Mouse (Mus musculus) urinary bladder, adult 18-20 months (tissue): Measurements from ENCODE around the gene H2-T3.
"Not testable (repeated sequence)": the region's sequence is repeated elsewhere in the genome, so short reads cannot be mapped to it uniquely, and the experiment has no call there.

ENCODE experiments used
- DNase-seq, 2 experiments: peaks; one replicate each; pipeline ENCODE4 v3.0.0; 2022; ENCODE audit warnings: low spot score in 2 of 2, mixed read lengths in 2 of 2

The H2-T3 gene

DNA sequence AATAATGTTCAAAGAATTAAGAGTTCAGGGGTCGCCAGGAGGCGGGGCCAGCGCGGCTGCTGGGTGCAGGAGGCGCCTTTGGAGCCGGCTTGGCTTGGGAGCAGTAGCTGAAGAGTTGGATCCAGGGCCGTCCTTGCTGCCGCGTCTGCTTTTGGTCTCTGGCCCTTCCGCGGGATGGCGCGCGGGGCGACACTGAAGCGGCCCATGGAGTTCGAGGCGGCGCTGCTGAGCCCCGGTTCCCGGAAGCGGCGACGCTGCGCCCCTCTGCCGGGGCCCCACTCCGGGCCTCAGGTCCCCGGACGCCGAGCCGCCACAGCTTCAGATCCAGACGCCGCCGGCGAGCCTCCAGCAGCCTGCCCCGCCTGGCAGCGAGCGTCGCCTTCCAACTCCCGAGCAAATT, 11.1 kb downstream of the H2-T3 start:
- not testable (repeated sequence) for DNase-seq

DNA sequence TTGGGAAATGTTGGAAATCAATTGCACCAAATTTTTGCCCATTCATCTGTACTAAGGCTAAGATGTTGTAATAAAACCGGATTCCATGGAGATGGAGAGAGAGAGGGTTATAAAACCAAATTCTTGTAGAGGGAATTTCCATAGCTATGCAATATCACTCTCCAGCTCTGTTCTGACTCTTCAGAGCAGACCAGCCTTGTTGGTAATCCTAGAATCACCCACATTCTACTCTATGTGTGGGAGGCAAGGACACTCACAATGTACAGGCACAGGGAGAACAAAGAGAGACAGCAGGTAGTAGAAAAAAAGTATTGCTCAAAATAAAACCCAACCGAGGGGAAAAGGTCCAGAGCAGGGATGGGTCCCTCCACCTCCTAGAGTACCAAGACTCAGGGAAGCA, 14.0 kb downstream of the H2-T3 start:
- not testable (repeated sequence) for DNase-seq

DNA sequence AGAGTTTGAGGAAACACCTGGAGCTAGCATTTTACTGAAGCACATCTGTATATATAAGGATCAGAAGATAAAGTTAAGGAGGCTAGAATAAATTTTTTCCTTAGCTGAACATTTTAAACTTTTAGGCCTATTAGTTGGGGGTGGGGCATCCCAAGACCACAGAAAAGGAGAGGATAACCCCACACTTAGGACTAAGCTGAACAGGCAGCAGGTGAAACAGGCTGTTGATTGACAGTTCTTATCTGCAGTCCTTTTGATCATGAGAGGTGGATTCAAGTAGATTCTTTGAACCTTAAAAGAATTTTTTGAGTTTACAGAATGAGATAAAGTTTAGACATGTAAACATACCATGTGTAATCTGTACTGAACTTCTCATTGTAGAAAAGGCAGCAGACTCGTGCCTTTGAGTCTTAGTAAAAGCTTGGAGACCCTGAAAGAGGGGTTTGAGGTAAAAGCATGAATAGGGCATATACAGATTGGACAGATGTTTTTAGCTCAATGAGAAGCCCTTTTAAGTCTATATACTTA, 19.7 kb downstream of the H2-T3 start:
- no peak for DNase-seq

DNA sequence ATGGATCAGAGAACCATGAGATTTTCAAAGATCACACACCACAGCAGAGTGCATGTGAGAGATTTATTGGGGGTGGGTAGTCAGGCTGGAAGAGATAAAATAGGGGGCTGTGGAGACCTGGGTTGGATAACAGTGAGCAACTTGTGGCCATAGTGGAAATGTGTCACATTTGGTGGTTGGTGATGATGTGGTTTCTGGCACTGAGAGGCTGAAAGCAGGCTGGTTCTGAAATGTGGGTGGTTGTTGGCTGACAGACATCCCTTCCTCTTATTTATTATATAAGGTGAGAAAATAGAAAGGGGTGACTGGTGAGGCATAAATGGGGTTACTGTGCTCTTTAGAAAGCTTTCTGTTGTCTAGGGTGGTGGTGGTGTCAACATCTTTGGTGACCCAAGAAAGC, 20.3 kb downstream of the H2-T3 start:
- DNase-seq = no peak

DNA sequence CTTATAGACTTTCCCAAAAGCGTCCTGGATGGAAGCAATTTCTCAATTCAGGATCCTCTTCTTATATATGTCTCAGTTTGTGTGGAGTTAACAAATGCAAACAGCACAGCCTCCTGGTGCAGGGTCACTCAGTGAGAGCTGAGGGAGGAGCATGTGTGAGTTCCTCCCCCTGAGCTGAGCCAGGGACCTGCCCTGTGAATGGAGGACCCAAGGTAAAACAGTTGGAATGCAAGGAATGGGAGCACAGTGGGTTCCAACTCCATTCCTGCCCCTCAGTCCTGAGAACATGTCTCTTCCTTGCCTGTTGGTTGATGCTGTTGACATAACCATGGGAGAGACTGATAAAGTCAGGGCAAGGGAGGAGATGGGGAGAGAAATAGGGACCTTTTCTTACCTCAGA, 21.0 kb downstream of the H2-T3 start:
- not testable (repeated sequence) for DNase-seq

DNA sequence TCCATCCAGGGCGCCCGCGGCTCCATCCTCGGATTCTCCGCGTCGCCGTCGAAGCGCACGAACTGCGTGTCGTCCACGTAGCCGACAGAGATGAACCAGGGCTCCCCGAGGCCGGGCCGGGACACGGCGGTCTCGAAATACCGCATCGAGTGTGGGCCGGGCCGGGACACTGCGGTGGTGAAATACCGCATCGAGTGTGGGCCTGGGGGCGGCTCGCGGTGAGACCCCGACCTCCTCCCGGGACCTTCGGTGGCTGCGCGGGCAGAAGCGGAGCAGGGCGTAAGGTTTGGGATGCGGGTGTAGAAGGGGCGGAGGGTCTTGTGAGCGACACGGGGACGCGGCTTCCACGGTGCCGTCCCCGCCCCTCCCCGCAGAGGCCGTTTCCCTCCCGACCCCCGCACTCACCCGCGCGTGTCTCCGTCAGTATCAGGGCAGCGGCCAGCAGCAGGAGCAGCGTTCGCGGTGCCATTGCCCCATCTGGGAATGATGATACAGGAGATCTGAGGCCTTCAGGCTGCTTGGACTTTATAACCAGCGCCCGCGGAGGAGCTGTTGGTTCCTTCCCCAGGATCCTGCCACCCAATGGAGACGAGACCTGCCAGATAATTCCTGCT, 21.9 kb downstream of the H2-T3 start, which contains the start of gene Gm8909:
Gm8909 (minus strand) TSS at position 499 of the 614 bp plus-strand sequence.
- DNase-seq = no peak

DNA sequence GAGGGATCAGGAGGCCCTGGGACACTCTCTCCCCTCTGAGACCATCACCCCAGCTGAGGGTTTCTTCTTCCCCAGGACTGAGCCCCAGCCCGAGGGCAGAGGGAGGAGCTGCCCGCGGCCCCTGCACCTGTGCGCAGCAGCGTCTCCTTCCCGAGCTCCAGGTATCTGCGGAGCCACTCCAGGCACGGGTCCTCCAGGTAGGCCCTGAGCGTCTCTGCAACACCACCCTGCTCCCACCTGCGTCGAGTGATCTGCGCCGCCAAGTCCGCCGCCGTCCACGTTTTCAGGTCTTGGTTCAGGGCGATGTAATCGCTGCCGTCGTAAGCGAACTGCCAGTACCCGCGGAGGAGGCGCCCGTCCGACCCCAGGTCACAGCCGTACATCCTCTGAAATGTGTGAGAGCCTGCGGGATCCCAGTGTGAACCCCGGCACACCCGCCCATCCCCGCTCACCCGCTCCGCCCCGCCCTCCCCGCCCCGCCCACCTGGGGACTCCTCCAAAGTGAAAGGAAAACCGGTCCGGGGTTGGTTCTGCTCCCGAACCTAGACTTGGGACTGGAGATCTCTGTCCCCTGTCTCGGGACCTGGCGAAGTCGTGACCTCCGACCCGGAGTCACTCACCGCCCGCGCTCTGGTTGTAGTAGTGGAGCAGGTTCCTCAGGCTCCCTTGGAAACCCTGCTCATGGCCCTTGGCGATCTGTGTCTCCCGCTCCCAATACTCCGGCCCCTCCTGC, 22.6 kb downstream of the H2-T3 start:
- peak in 1 of 2 experiments; percentile 26 for DNase-seq

DNA sequence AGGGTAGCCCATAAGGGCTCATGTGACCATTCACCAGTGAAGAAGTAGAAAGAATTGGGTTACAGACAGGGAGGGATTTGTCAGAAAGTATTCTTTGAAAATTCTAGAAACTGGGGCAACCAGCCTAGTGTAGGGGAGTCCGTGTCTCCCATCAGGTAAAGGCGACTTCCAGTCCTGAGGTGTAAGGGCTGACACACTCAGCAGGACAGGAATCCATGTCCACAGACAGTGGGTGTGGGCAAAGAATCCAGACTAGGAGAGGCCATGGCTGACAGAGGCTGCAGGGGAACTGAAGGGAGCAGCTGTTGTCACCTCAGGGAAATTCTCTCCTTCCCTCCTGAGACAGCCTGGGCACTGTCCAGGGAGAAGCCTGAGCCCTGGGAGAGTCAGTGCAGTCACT, 23.2 kb downstream of the H2-T3 start:
- DNase-seq = not testable (repeated sequence)

DNA sequence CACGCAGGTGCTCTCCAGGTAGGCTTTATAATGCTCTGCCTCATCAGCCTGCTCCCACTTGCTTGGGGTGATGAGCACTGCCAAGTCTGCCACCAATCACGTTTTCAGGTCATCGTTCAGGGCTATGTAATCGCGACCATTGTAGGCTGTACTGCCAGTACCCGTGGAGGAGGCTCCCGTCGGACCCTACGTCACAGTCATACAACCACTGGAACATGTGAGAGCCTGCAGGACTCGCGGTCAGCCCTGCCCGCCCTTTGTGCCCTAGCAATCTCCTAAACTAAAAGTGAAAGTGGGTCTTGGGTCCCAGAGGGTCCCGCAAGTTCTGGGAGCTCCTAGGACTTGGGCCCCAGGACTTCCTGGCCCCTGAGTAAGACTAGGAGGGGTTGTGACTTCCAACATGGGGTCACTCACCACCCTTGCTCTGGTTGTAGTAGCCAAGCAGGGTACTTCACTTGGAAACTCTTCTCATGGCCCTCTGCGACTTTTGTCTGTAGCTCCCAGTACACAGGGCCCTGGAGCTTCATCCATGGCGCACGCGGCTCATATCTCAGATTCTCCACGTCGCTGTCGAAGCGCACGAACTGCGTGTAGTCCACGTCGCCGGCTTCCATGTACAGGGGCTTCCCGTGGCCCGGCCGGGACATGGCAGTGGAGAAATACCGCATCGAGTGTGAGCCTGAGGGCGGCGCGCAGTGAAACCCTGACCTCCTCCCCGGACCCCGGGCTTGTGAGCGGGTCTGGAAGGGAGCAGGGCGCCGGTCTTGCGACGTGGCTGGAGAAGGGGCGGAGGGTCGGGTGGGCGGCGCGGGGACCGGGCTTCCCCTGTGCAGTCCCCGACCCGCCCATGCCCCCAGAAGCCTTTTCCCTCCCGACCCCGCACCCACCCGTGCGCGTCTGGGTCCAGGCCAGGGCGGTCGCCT, 28.7 kb downstream of the H2-T3 start:
- DNase-seq = no peak

DNA sequence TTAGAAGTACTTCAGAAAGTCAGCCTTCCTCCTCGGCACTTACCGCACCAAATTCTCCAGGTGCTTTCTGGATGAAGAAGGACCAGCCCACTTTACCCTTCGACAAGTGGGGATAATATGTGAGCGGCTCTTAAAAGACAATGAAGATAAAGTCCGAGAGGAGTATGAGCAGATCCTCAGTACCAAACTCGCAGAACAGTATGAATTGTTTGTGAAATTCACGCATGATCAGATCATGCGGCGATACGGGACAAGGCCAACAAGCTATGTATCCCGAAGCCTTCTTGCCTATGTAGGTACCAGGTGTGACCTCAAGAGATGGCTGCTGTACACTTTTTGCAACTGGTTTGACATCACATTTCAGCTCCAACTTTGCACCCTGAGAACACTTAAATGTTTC, 31.8 kb downstream of the H2-T3 start:
- DNase-seq = not testable (repeated sequence)

DNA sequence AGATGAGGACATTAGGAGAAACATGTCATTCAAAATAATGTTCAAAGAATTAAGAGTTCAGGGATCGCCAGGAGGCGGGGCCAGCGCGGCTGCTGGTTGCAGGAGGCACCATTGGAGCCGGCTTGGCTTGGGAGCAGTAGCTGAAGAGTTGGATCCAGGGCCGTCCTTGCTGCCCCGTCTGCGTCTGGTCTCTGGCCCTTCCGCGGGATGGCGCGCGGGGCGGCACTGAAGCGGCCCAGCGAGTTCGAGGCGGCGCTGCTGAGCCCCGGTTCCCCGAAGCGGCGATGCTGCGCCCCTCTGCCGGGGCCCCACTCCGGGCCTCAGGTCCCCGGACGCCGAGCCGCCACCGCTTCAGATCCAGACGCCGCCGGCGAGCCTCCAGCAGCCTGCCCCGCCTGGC, 32.3 kb downstream of the H2-T3 start:
- DNase-seq = not testable (repeated sequence)

DNA sequence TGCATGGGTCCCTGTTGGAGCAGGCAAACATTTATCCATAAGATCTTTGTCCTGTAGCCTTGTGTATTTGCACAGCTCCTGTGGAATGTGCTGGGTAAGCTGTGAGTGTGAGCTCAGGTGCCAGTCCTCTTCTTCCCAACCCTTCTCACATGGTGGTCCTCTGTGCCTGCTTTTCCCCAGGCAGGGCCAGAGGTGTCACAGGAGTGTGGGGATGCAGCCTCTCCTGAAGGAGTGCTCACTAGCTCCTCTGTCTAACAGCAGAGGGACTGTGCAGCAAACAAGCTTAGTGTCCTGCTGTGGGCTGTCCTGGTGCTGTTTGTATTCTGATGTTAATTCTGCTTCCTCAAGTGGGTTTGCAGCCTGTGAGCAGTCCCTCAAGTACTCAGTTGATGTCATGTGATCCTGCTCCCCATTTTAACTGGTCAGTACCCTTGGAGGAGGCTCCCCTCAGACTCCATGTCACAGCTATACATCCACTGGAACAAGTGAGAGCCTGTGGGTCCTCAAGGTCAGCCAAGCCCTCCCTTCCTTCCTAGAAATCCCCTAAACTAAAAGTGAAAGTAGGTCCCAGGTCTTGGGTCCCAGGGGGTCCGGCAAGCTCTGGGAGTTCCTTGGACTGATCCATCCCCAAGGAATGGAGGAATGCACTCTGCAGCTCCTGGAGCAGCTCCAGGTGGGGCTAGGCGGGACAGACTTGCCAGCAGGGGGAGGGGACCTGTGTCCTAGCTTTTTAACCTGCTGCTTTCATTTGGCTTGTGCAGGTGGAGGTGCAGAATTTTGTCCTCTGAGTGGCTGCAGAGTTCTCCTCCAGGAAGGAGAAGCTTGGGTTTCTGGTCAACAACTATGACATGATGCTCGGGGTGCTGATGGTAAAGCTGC, 35.6 kb downstream of the H2-T3 start:
- DNase-seq = no peak

DNA sequence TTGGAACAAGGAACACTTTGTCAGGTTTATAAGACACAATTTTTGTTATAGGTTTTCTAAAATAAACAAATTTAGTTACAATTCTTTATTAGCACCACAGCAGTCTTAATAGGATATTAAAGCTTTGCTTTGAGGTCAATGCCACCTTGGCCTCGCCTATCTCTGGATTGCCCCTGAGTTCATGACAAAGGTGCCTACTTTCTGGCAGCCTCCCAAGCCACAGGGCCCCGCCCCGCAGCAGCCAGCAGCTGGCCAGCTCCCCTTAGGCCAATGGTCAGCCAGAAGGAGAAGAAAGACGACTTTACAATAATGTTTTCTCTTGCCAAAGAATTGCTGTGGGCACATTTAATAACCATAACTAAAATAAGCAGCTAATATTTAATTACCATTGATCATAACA, 38.9 kb downstream of the H2-T3 start:
- not testable (repeated sequence) for DNase-seq

DNA sequence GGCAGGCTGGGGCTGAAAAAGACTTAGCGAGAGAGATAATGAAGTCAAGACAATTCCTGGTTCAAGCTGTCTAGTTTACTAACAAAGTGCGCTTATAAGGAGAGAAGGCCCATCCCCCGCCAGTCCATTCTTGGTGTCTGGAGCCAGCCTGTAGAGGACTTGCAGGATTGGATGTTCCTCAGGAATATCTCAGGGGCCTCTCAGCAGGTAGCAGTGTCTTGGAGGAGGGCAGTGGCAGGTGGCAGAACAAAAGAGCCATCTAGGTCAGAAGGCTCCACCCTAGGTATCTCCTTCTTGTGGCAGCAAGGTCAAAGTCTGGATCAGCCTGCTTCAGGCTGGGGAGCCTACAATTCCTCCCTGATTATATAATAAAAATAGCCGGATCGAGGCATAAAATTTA, 41.6 kb downstream of the H2-T3 start:
- DNase-seq = not testable (repeated sequence)

DNA sequence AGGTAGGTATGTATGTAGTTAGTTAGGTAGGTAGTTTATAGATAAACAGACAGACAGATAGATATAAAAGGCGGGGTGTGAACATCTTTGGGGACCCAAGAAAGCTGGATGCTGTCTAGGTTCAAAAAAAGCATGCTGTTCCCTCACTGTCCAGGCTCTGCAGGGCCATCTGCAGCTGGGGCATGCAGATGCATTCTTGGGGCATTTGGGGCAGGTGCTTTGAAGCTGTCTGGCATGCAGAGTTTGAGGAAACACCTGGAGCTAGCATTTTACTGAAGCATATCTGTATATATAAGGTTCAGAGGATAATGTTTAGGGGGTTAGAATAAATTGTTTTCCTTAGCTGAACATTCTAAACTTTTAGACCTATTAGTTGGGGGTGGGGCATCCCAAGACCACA, 43.1 kb downstream of the H2-T3 start:
- not testable (repeated sequence) for DNase-seq

DNA sequence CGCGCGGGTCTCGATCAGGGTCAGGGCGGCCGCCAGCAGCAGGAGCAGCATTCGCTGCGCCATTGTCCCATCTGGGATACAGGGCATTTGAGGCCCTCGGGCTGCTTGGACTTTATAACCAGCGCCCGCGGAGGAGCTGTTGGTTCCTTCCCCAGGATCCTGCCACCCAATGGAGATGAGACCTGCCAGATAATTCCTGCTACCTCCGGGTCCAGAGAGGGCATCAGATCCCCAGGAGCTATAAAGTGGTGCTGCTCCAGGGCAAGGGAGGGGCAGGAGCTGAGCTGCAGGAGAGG, 44.3 kb downstream of the H2-T3 start:
- not testable (repeated sequence) for DNase-seq

DNA sequence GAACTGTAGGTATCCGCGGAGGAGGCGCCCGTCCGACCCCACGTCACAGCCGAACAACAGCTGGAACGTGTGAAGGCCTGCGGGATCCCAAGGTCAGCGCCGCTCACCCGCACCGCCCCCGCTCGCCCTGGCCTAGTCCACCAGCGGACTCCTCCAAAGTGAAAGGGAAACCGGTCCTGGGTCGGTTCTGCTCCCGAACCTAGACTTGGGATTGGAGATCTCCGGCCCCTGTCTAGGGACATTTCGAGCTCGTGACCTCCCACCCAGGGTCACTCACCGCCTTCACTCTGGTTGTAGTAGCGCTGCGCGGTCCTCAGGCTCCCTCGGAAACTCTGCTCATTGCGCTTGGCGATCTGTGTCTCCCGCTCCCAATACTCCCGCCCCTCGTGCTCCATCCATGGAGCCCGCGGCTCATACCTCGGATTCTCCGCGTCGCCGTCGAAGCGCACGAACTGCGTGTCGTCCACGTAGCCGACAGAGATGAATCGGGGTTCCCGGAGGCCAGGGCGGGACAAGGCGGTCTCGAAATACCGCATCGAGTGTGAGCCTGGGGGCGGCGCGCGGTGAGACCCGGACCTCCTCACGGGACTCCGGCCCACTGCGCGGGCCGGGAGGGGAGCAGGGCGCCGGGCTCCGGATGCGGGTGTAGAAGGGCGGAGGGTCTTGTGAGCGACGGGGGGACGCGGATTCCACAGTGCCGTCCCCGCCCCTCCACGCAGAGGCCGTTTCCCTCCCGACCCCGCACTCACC, 44.8 kb downstream of the H2-T3 start:
- no peak for DNase-seq

DNA sequence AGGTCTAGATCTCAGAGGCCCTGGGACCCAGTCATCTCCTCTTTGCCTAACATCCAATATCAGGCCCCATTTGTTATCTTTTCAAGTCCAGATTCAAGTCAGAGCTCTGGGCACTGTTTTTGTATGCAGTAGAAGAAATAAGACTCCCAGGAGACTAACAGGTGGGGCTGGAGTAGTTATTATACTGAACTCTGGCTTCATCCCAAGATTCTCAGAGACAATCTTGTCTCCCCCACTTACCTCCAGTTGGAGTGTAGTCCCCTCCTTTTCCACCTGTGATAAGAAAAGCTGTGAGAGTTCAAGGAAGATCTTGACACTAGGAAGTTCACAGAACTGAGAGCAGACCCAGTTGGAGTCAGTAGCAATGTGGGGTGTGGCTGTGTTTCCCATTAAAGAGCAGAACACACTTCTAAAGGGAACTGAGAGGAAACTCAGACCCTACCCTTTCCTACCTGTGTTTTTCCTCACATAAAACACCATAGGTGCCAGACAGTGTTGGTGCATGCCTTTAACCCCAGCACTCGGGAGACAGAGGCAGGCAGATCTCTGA, 53.7 kb downstream of the H2-T3 start:
- not testable (repeated sequence) for DNase-seq
